Mouse (Mus musculus): ENCODE results near the gene 2310057N15Rik.
"Not testable (repeated sequence)": the region's sequence is repeated elsewhere in the genome, so short reads cannot be mapped to it uniquely, and the experiment has no call there.

The 2310057N15Rik gene

GRCm38 (mm10) chr16:88774106-88774505 is at the start of gene 2310057N15Rik:
Gene 2310057N15Rik, minus strand, starts transcription at chr16:88774206.
- DNase-seq (ENCODE audit: low read depth, low spot score), result no peak

DNA sequence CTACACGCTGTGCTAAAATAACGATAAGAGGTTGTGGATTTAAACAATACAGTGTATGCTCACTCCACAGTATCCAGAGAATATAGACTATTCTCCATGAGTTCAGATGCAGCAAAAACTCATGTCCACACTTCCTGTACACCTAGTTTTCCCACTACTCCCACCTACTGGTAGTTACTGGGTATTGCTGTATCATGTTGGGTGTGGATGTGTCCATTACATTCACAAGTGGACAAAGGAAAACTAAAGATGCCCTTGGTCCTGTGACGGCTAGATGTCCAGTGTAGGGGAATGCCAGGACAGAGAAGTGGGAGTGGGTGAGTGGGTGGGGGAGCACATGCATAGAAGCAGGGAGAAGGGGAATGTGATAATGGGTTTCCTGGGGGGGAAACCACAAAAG is 49.7 kb upstream of the 2310057N15Rik start:
- peak; percentile 35 for DNase-seq (ENCODE audit: low read depth, low spot score)

DNA sequence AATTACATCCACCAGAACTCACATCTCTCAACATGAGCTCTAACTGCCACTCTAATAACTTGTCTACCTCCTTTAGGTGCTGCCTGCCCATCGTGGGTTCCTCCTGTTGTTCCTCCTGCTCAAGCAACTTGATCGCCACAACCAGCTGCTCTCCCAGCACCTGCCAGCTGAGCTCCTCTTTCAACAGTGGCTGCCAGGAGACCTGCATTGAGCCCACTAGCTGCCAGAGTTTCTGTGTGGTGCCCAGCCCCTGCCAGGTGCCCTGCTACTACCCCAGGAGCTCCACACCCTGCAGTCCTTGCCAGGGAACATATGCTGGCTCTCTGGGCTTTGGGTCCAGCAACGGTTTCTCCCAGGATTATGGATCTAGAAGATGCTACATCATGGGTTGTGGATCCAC is 46.1 kb upstream of the 2310057N15Rik start, which contains the start of gene Krtap15:
TSS of gene Krtap15 (plus strand) at position 150 of the 400 bp plus-strand sequence.
- no peak for DNase-seq (ENCODE audit: low read depth, low spot score)

- DNase-seq (ENCODE audit: low read depth, low spot score), result peak; percentile 66
These were observed 37.8 kb upstream of the 2310057N15Rik start, which contains the start of gene Gm20741 for GRCm38 (mm10) chr16:88811827-88812226. Gene Gm20741, minus strand, starts transcription at chr16:88812220.

DNA sequence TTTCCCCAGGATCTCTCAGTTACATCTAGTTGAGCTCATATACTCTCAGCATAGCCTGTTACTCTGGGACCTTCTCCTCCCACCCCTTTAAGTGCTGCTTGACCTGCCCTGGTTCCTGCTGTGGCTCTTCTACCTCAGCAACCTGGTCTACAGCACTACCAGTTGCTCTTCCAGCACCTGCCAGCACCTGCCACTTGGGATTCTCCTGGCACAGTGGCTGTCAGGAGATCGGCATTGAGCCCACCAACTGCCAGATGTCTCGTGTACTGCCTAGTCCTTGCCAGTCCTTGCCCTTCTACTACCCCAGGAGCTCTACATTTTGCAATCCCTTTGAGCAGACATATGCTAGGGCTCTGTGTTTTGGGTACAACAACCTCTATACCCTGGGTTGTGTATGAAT is 12.8 kb upstream of the 2310057N15Rik start:
- DNase-seq (ENCODE audit: low read depth, low spot score), result no peak

DNA sequence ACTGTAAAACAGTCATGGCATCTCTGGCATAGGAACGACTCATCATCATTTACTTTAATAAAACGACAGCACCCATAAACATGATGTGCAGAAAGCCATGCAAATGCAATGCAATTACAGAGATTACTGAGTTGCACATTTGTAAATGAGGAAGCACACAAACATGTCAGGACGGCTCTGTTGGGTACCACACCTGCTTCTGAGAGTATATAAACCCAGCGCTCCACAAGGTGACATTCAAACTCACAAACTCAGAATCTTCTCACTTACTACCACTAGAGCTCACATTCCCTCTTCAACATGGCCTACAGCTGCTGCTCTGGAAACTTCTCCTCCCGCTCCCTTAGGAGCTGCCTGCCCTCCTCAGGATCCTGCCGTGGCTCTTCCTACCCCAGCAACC is 3.6 kb upstream of the 2310057N15Rik start, which contains the start of gene Gm5965:
TSS of gene Gm5965 (plus strand) at position 301 of the 400 bp plus-strand sequence.
- DNase-seq (ENCODE audit: low read depth, low spot score), result no peak

GRCm38 (mm10) chr16:88758547-88758946 is 15.5 kb downstream of the 2310057N15Rik start, which contains the start of gene 2310034C09Rik:
Gene 2310034C09Rik, plus strand, starts transcription at chr16:88758847.
- DNase-seq (ENCODE audit: low read depth, low spot score), result not testable (repeated sequence)

GRCm38 (mm10) chr16:88751535-88751934 is 22.5 kb downstream of the 2310057N15Rik start, which contains the start of gene Krtap13:
Gene Krtap13, minus strand, starts transcription at chr16:88751635.
- not testable (repeated sequence) for DNase-seq (ENCODE audit: low read depth, low spot score)

DNA sequence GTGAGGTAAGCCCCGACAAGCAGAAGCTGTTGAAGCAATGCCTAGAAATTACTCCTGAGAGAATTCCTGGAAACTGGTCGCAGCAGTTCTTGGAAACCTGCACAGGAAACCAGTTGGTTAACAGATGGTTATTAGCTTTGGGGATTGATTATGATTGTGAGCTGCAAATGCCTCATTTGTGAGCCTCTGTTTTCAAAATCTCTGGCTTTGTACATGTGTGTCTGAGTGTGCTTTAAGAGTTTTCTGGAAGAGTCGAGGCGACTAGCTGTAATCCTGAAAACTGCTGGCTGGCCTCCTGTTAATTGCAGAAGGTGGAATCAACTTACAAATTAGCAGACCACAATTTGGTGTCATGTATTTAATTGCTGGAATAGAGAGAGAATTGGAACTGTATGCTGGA is 26.1 kb downstream of the 2310057N15Rik start:
- DNase-seq (ENCODE audit: low read depth, low spot score), result peak; percentile 3

- peak; percentile 5 for DNase-seq (ENCODE audit: low read depth, low spot score)
These were observed 29.2 kb downstream of the 2310057N15Rik start for GRCm38 (mm10) chr16:88744750-88745340.

- DNase-seq (ENCODE audit: low read depth, low spot score), result peak; percentile 5
These were observed 38.6 kb downstream of the 2310057N15Rik start for GRCm38 (mm10) chr16:88735391-88735790.

GRCm38 (mm10) chr16:88728812-88729275 is 45.2 kb downstream of the 2310057N15Rik start, which contains the start of gene Krtap13-1:
Gene Krtap13-1, plus strand, starts transcription at chr16:88728862.
- DNase-seq (ENCODE audit: low read depth, low spot score), result no peak

Data from brain, adult 2 months (tissue).